Mouse (Mus musculus) E14TG2a.4 (cell line): ENCODE data around the gene Snrnp200.

Source experiments
- H3K27me3 ChIP-seq: 2 replicates; pipeline ENCODE4 v1.6.1; 2014; ENCODE audit warnings: low read length, control low read depth; ENCODE audit not compliant: insufficient read depth
- H3K36me3 ChIP-seq: 2 replicates; pipeline ENCODE4 v1.6.1; 2014; ENCODE audit warnings: low read length, control low read depth; ENCODE audit not compliant: insufficient read depth
- H3K4me1 ChIP-seq: replicated peaks from 2 replicates; pipeline ENCODE4 v1.6.1; 2014; ENCODE audit warnings: low read depth, low read length, control low read depth
- H3K4me3 ChIP-seq: replicated peaks from 2 replicates; pipeline ENCODE4 v1.5.1; 2014; ENCODE audit warnings: mild to moderate bottlenecking, low read length
- H3K9me3 ChIP-seq: 2 replicates; pipeline ENCODE4 v1.6.1; 2014; ENCODE audit warnings: low read length, control low read depth
- CTCF ChIP-seq: conservative IDR thresholded peaks from 2 replicates; pipeline ENCODE4 v1.5.1; 2014; ENCODE audit warnings: low read length
- NANOG ChIP-seq: IDR thresholded peaks from 2 replicates; pipeline ENCODE4 v1.6.1; 2014; ENCODE audit warnings: borderline replicate concordance, low read length, mixed read lengths
- POU5F1 ChIP-seq: IDR thresholded peaks from 2 replicates; pipeline ENCODE4 v1.6.1; 2014; ENCODE audit warnings: low read length, borderline replicate concordance

Gene Snrnp200

DNA sequence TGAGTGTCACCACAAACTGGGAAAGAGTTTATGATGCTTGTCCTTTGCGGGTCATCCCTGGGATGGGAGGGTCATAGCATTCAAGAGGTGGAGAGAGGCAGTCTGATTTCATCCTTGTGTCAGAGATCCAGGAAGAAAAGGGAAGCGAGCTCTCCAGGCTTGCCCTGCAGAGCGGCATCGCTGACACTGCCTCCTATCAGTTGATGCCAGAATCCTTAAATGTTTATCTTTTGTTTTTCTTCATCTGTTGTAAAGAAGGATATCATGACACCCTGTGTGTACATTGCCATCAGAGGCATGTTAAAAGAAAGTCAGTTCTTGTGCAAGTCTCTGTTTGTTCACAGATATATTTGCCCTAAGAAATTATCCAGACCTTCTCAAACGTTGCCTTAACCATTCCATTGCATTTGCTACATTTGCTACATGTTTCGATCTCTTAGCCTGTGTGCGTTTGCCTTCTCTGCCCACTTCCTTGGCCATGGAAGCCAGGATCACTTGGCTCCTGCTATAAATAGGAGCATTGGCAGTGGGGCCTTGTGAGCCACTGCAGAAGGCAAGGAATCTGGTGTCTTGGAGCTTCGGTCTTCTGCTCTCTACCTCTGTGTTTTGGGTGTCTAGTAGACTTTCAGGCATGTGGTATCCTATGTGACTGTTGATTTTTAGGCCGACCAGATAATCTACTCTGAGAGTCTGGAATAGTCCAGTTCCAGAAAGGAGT, 42.3 kb downstream of the Snrnp200 start:
- H3K36me3 ChIP-seq: peaks cover 28% of the 10 kb centered on the region
- no peak overlapping the region for H3K4me3 ChIP-seq
- no peaks in the 10 kb centered on the region for H3K27me3 ChIP-seq
- no peak for TF ChIP-seq NANOG
- no peak for TF ChIP-seq POU5F1
- TF ChIP-seq CTCF: no peak
- H3K9me3 ChIP-seq: no peaks in the 10 kb centered on the region
- peaks cover 62% of the 10 kb centered on the region for H3K4me1 ChIP-seq

DNA sequence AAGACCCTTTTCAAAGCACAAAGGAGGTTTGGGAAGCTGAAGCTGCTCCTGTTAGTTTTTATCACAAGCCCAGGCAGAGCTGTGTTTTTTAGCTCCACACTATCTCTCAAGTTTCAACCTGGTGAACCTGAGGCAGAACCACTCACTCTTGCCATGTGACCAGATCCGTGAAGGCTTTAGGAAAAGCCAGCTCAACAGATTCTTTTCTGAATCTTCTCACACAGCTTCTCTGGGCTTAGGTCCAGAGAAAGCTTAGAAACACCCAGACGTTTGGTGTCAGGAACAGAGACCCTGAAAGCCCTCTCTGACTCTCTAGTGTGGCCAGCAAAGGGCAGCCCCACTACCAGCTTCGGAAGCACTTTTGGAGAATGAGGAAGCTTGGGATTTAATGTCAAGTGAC, 43.3 kb downstream of the Snrnp200 start:
- Histone ChIP-seq H3K4me3 (no peak overlapping the region), H3K4me1 (peaks cover 63% of the 10 kb centered on the region), H3K9me3 (no peaks in the 10 kb centered on the region), H3K36me3 (peaks cover 26% of the 10 kb centered on the region), H3K27me3 (no peaks in the 10 kb centered on the region)
- TF ChIP-seq POU5F1 (no peak), NANOG (no peak), CTCF (no peak)

DNA sequence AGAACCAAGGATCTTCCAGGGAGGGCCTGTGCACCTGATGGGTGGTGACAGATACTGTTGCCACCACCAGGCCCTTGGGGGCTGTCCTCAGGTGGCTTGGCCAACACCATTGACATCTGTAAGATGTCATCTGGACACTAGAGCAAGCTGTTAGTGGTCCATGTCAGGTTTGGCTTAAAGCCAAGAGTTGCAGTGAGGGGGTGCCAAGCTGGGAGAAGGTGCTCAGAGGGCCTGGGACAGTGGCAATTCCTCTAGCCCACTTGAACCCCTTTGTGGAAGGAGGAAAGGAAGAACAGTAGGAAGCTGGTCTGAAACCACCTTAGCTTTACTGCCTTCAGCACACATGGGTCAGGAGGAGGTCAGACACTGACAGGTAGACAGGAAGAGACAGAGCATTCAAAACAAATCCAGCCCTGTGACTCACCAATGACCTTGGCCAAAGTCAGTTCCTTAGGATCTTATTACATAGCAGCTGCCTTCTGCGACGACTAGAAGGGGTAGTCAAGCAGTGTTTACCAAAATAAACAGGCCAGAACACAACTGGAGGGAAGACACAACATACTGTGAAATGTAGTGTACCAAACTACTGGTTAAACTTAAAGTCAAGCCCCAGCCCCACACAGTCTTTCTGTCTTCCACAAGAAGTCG, 43.8 kb downstream of the Snrnp200 start:
- no peak overlapping the region; the same call in 1 of the 2 replicates for H3K4me3 ChIP-seq
- TF ChIP-seq POU5F1: no peak
- no peak for TF ChIP-seq CTCF
- no peak for TF ChIP-seq NANOG
- H3K36me3 ChIP-seq: peaks cover 31% of the 10 kb centered on the region
- H3K27me3 ChIP-seq: no peaks in the 10 kb centered on the region
- H3K4me1 ChIP-seq: peaks cover 57% of the 10 kb centered on the region
- H3K9me3 ChIP-seq: no peaks in the 10 kb centered on the region

DNA sequence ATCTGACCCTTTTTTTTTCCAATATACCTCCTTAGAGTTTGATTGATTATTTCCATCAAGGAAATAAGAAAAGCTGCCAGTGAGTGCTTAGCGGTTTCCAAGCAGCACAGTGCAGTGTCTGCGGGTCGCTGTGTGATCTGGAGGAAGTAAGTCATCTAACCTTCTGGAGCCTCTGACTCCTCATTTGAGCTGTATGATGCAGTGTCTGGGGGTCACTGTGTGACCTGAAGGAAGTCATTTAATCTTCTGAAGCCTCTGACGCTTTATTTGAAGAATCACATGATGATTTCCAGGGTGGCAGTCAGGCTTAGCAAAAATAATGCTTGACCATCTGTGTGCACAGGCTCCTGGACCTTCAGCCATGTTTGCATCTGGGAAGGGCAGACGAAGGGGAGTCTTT, 44.6 kb downstream of the Snrnp200 start:
- Histone ChIP-seq H3K4me1 (peaks cover 55% of the 10 kb centered on the region), H3K4me3 (no peak overlapping the region), H3K27me3 (no peaks in the 10 kb centered on the region), H3K9me3 (no peaks in the 10 kb centered on the region), H3K36me3 (peaks cover 38% of the 10 kb centered on the region)
- no peak for TF ChIP-seq POU5F1
- no peak for TF ChIP-seq NANOG
- TF ChIP-seq CTCF: no peak

DNA sequence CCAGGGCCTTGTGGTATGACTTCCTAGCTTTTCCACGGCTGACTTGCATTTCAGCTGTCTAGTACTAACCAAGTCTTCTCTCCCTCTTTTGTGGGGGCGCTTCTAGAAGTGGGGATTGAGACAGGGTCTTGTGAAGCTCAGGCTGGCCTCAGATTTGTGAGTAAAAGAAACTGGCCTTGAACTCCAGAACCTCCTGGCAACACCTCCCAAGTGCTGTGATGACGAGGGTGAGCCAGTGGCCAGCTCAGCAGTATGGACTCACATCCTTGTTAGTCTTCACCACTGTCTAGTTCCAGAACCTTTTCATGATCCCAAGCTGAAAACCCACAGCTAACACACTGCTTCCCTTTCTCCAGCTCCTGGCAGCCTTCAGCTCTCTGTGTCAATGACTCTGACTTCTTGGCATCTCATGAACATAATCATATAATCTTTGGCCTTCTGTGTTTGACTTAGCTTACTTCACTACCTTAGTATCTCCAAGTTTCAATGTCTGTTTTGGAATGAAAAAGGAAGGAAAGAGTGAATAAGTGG, 46.5 kb downstream of the Snrnp200 start:
- Histone ChIP-seq H3K4me3 (no peak overlapping the region), H3K9me3 (no peaks in the 10 kb centered on the region), H3K4me1 (peaks cover 44% of the 10 kb centered on the region), H3K36me3 (peaks cover 57% of the 10 kb centered on the region), H3K27me3 (no peaks in the 10 kb centered on the region)
- TF ChIP-seq CTCF (no peak), POU5F1 (no peak), NANOG (no peak)

DNA sequence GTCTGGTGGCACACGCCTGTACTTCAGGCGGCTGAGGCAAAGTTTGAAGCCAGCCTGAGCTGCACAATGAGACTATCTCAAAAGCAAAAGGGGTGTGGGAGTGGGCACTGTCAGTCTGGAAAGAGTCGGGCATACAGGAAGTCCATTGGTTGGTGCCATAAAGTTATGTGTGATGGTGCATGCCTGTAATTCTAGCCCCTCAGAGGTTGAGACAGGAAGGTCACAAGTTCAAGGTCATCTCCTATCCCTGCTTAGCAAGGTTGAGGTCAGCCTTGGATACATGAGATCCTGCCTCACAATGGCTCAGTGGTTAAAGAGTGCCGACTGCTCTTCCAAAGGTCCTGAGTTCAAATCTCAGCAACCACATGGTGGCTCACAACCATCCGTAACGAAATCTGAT, 47.1 kb downstream of the Snrnp200 start:
- Histone ChIP-seq H3K36me3 (peaks cover 60% of the 10 kb centered on the region), H3K4me3 (no peak overlapping the region), H3K9me3 (no peaks in the 10 kb centered on the region), H3K27me3 (no peaks in the 10 kb centered on the region), H3K4me1 (peaks cover 44% of the 10 kb centered on the region)
- no peak for TF ChIP-seq CTCF
- no peak for TF ChIP-seq NANOG
- TF ChIP-seq POU5F1: no peak

DNA sequence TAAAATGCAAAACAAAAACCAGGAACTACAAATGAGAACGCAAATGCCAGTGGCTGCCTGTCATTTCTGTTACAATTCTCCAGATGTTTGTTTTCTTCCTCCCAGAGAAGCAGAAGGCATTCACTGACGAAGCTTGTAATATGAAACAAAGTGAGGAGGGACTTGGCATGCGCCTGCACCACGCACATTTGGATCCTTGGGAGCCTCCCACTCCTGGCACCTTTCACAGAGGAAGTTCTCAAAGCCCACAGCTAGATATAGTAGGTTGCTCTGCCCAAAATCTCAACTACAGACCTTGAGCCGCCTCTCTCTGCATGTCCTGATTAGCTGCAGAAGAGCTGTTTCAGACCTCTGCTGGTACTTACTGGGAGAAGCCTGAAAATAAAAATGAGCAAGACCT, 51.2 kb downstream of the Snrnp200 start:
- Histone ChIP-seq H3K36me3 (peaks cover 46% of the 10 kb centered on the region), H3K9me3 (no peaks in the 10 kb centered on the region), H3K27me3 (no peaks in the 10 kb centered on the region; the same call in 1 of the 2 replicates), H3K4me3 (no peak overlapping the region), H3K4me1 (peaks cover 17% of the 10 kb centered on the region)
- TF ChIP-seq CTCF: no peak
- no peak for TF ChIP-seq POU5F1
- TF ChIP-seq NANOG: no peak

DNA sequence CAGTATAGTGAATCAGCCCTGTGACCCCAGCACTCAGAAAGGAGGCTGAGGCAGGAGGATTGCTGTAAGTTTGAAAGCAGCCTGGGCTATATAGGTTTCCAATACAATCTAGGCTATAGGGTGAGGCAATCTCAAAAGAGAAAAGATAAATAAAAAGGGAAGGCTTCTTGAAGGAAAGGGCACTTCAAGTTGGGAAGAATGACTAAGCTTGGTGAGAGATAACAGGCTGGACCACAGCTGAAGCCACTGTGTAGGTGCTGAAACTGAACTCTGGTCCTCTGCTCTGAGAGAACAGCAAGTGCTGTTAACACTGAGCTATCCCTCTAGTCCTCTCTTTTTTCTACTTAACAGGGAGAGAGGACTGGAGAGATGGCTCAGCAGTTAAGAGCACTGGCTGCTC, 54.3 kb downstream of the Snrnp200 start:
- no peaks in the 10 kb centered on the region for H3K4me1 ChIP-seq
- no peak overlapping the region for H3K4me3 ChIP-seq
- H3K36me3 ChIP-seq: peaks cover 27% of the 10 kb centered on the region
- TF ChIP-seq POU5F1 (no peak), NANOG (no peak), CTCF (no peak)
- no peaks in the 10 kb centered on the region; the same call in 1 of the 2 replicates for H3K27me3 ChIP-seq
- no peaks in the 10 kb centered on the region for H3K9me3 ChIP-seq

DNA sequence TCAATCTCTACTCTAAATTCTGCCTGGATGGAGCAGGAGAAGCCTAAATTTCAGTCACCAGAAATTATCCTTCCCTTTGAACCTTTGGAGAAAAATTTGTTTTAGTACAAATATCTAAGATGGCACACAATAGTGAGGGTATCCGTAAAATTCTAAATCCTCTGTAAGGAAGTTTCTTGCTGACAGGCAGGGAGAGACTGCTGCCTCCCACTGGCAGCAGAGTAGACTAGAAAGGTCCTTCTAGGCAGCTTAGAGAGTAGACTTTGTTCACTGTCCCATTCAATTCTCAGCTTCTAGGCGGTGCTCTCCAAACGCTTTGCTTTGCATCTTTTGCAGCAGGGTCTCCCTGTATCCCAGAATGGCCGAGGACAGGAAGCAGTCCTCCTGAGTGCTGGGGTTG, 59.7 kb downstream of the Snrnp200 start:
- Histone ChIP-seq H3K9me3 (no peaks in the 10 kb centered on the region), H3K4me3 (no peak overlapping the region), H3K36me3 (peaks cover 3% of the 10 kb centered on the region; the same call in 1 of the 2 replicates), H3K27me3 (no peaks in the 10 kb centered on the region), H3K4me1 (peaks cover 21% of the 10 kb centered on the region)
- TF ChIP-seq POU5F1 (no peak), NANOG (no peak), CTCF (no peak)
